Mouse (Mus musculus) layer of hippocampus, adult 2 months (tissue): ENCODE measurements around the gene Ror2. TPM values are rescaled to one million over a fixed set of nuclear protein-coding genes. Genes with fewer than 3 reads are reported as not detected.

Source experiments
- DNase-seq, 2 experiments: peaks; one replicate each; pipeline ENCODE4 v3.0.0; 2022; ENCODE audit warnings: low spot score in 2 of 2
- H3K27ac ChIP-seq: fragments of 200-600 bp; 2 replicates; pipeline ENCODE4 v1.8.1; 2022
- H3K4me3 ChIP-seq: fragments of 200-600 bp; 2 replicates; pipeline ENCODE4 v1.8.1; 2022; ENCODE audit warnings: mild to moderate bottlenecking
- CTCF ChIP-seq: fragments of 200-600 bp; conservative IDR thresholded peaks from 2 replicates; pipeline ENCODE4 v1.8.1; 2022; ENCODE audit warnings: antibody characterized with exemption, mild to moderate bottlenecking, moderate library complexity
- total RNA-seq, 2 experiments: library from RNA; stranded (reverse); gene quantifications; 2 replicates each; pipeline ENCODE4 v1.2.3; 2021

Gene Ror2
- total RNA-seq, 2 experiments from 2014 or later = 0.90 to 1.3 TPM

GRCm38 (mm10) chr13:53267155-53267554 is 18.8 kb downstream of the Ror2 start:
- no peak overlapping the region for H3K4me3 ChIP-seq
- no peak overlapping the region for H3K27ac ChIP-seq
- no peak for TF ChIP-seq CTCF
- no peak for DNase-seq

DNA sequence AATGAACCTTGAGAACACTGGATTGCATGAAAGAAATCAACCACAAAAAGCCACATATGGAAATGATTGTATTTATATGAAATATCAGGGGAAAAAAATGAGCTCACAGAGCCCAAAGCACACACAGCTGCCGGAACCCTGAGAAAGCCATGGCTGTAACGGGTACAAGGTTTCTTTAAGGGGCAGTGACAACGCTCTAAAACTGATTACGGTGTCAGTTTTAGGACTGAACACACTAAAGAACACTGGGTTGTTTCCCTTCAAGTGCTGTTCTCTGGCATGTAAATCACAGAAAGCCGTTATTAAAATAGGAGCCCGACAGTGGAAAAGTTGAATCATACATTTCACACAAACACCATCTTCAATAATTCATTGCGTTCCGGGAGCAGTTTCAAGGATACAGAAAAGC is 19.4 kb downstream of the Ror2 start:
- H3K27ac ChIP-seq = no peak overlapping the region
- no peak for DNase-seq
- no peak for TF ChIP-seq CTCF
- H3K4me3 ChIP-seq = no peak overlapping the region

GRCm38 (mm10) chr13:53264896-53265295 is 21.0 kb downstream of the Ror2 start:
- DNase-seq = no peak
- TF ChIP-seq CTCF = no peak
- no peak overlapping the region for H3K27ac ChIP-seq
- no peak overlapping the region for H3K4me3 ChIP-seq

GRCm38 (mm10) chr13:53262509-53263250 is 23.2 kb downstream of the Ror2 start:
- H3K27ac ChIP-seq = no peak overlapping the region
- TF ChIP-seq CTCF = no peak
- no peak overlapping the region for H3K4me3 ChIP-seq
- no peak for DNase-seq

GRCm38 (mm10) chr13:53261106-53261771 is 24.7 kb downstream of the Ror2 start:
- Histone ChIP-seq H3K4me3 (no peak overlapping the region), H3K27ac (no peak overlapping the region)
- no peak for TF ChIP-seq CTCF
- DNase-seq = no peak

GRCm38 (mm10) chr13:53258943-53259342 is 27.0 kb downstream of the Ror2 start:
- H3K4me3 ChIP-seq = no peak overlapping the region
- no peak for DNase-seq

DNA sequence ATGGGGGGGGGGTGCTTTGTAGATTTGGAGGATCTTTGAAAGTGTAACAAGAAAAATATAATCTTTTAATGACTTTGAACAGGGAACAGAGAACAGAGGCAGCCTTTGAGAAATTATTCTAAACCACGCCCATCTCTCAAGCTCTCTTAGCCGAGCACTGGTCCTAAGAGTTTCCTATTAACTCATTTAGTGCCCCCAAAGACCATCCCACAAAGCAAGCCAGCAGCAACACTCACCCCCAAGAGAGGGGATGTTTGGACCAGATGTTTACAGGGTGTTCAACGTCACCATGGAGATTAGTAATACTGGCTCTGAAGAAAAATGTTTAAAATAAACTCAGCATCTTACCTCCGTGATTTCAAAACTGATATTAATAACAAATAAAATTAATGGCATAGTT is 27.4 kb downstream of the Ror2 start:
- no peak overlapping the region for H3K27ac ChIP-seq
- no peak for DNase-seq
- no peak for TF ChIP-seq CTCF
- no peak overlapping the region for H3K4me3 ChIP-seq

More at GRCm38 (mm10) chr13:53258943-53259342, 27.0 kb downstream of the Ror2 start:
- TF ChIP-seq CTCF = no peak
- H3K27ac ChIP-seq = no peak overlapping the region

DNA sequence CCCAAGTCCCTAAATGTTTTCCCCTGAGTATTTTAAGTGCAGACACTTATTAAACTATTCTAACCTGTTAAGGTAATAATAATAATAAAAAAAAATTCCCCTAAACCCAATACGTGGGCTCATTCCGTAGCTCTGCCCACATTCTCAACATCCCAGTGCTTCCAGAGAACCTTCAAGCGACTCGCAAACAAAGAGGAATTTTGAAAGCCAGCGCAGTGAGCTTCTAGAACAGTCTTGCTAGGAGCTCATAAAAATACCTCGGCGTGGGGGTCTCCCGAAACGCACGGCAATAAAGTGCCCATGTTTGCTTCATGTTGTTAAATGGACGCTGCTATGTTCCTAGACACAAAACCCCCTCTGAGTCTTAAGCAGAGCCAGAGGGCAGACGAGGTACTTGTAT is 32.7 kb downstream of the Ror2 start:
- DNase-seq = no peak

GRCm38 (mm10) chr13:53248586-53249401 is 37.1 kb downstream of the Ror2 start:
- TF ChIP-seq CTCF = no peak
- no peak overlapping the region for H3K4me3 ChIP-seq
- DNase-seq = no peak
- peak overlapping the region; percentile 32; the same call in 1 of the 2 replicates for H3K27ac ChIP-seq

More for the DNA sequence above, 32.7 kb downstream of the Ror2 start:
- H3K4me3 ChIP-seq = no peak overlapping the region
- no peak for TF ChIP-seq CTCF
- H3K27ac ChIP-seq = no peak overlapping the region

DNA sequence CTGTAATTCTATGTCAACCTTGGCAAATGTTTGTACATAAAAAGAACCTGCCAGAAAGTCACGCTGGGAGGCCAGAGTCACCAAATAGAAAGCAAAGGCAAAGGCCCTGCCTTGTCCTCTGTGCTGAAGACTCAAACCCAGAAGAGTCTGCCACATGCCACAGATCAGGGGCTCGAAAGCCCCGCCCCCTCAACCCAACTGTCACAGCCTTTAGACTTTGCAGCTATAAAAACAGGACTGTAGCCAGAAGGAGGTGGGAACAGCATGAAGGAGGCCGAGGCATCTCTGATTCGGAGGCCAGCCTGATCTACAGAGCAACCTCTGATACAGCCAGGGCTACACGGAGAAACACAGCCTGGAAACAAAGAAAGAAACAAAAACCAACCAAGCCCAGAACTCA is 37.8 kb downstream of the Ror2 start:
- TF ChIP-seq CTCF = no peak
- no peak for DNase-seq
- Histone ChIP-seq H3K27ac (no peak overlapping the region), H3K4me3 (no peak overlapping the region)

DNA sequence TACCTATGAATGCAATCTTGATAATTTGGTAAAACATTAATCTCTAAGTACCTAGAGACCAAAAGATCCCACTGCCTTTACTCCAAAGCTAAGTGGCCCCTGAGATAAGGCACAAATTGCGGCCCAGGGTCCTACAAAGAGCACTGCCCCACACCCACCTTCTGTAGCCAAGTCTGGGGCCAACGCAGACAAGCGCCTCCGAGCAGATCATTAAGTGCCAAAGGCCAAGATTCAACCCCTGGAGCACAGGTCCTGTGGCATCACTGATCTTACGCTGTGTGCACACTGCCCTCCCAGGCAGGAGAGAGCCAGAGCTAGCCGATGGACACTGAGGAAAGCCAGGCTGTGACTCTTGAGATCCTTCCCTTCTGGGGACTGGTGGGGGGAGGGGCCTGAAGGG is 38.7 kb downstream of the Ror2 start:
- H3K27ac ChIP-seq = no peak overlapping the region
- no peak for DNase-seq
- TF ChIP-seq CTCF = no peak
- H3K4me3 ChIP-seq = no peak overlapping the region

DNA sequence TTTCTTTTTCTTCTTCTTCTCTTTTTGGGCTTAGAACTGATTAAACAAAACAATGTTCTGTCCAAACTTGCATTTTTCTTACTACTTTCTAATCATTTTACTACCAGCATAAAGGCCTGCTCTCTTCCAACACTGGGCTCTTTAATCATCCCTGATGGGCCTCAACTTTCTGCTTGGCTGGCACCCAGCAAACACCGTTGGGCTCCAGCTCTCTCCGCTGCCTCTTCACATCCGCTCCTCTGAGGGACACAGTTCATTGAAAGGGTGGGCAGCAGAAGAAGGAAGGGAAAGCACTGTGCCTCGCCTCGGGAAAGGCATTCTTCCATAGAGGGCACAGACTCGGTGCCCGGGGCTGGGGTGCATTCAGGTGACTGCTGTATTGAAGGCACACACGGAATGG is 41.8 kb downstream of the Ror2 start:
- no peak for TF ChIP-seq CTCF
- no peak for DNase-seq
- Histone ChIP-seq H3K27ac (no peak overlapping the region), H3K4me3 (no peak overlapping the region)

DNA sequence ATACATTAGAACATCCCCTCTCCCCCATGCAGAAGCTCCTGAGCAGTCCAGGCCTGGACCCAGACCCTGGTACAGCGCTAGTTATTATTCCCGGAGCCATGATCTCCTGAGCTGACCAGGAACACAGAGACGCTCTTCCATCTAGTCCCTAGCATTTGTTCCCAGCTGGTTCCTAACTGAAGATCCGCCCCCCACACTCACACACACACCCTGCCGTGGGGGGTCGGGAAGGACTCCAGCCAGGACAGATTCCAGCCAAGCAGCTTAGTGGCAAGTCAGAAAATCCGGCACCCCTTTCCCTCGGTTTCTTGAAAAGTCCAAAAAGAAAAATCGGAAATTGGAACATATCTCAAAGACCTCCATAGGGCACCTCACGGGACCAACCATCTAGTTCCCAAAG is 48.5 kb downstream of the Ror2 start:
- TF ChIP-seq CTCF = no peak
- no peak for DNase-seq
- Histone ChIP-seq H3K4me3 (no peak overlapping the region), H3K27ac (no peak overlapping the region)
